Mouse (Mus musculus): ENCODE measurements around the gene Tmem219.
"Not testable (repeated sequence)": the region's sequence is repeated elsewhere in the genome, so short reads cannot be mapped to it uniquely, and the experiment has no call there.

The Tmem219 gene

DNA sequence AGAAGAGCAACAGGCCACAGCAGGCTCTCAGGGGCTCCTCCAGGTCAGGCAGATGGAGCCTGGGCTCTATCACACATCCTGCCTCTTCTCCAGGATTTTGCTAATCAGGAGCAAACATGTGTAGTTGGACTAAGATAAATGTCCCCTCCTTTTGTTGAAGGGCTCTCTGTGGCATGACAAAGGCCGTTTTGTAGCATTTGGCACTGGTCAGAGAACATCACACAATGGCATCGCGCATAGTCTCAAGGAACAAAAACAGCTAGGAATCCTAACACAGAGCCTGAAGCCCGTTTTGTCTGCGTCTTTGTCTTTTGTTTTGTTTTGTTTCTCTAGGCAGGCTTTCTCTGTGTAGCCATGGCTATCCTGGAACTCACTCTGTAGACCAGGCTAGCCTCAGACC lies 1.3 kb upstream of the Tmem219 start:
- no peak for DNase-seq (ENCODE audit: low read depth, low spot score)

- no peak for DNase-seq (ENCODE audit: low read depth, low spot score)
These were observed 1.2 kb downstream of the Tmem219 start for GRCm38 (mm10) chr7:126921563-126921962.

DNA sequence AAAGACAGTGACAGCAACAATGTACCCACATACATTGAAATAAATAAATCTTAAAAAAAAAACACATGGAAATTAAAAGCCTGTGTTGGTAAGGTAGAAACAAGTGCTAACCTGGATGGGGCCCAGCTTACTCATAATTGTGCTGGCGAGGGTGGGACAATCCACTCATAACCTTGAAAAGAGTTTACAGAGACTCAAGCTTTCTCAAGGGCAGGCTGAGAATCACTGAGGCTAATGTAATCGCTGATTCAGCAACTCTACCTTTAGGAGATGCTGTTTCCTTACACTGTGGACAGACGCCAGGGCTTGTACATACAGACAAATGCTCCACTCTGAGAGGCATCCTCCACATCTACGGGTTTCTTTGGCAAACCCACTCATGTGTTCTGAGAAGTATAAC lies 2.7 kb downstream of the Tmem219 start:
- no peak for DNase-seq (ENCODE audit: low read depth, low spot score)

- DNase-seq (ENCODE audit: low read depth, low spot score) = not testable (repeated sequence)
These were observed 4.4 kb downstream of the Tmem219 start for GRCm38 (mm10) chr7:126918356-126918755.

DNA sequence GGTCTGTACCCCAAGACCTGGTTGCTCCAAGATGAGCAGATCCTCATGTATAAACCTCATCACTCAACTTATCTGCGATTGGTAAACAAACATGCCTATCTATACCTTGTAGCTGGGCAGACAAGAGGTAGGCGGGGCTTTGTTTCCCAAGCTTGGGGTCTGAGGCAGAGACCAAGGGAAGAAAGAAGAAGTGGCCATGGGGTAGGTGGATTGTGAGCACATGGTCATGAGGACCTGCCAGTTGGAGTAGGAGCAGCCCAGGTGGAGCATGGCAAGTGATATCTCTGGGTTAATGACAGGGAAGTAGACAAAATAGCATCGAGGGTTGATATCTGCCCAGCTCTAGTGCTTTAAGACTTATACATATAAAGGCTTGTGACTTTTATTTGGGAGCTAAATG lies 7.9 kb downstream of the Tmem219 start:
- DNase-seq (ENCODE audit: low read depth, low spot score) = no peak

DNA sequence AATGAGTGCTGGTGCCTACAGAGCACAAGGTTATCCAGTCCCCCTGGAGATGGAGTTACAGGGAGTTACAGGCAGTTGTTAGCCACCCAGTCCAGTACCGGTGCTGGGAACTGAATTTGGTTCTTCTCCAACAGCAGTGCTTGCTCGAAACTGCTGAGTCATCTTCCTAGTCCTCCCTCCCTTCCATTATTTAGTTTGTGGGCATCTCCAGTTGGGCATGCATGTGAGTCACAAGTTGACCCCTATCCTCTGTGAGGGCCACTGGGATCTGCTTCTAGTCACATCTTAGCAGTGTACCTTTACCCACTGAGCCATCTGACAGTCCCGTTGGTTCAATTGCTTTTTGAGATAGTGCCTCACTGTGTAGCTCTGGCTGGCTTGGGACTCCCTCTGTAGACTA lies 17.1 kb downstream of the Tmem219 start:
- no peak for DNase-seq (ENCODE audit: low read depth, low spot score)

DNA sequence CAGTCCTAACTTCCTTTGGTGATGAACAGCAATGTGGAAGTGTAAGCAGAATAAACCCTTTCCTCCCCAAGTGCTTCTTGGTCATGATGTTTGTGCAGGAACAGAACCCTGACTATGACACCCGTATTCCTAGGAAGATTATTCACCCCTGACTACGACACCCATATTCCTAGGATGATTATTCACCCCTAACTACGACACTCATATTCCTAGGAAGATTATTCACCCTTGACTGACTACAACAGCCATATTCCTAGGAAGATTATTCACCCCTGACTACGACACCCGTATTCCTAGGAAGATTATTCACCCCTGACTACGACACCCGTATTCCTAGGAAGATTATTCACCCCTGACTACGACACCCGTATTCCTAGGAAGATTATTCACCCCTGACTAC lies 22.9 kb downstream of the Tmem219 start:
- not testable (repeated sequence) for DNase-seq (ENCODE audit: low read depth, low spot score)

DNA sequence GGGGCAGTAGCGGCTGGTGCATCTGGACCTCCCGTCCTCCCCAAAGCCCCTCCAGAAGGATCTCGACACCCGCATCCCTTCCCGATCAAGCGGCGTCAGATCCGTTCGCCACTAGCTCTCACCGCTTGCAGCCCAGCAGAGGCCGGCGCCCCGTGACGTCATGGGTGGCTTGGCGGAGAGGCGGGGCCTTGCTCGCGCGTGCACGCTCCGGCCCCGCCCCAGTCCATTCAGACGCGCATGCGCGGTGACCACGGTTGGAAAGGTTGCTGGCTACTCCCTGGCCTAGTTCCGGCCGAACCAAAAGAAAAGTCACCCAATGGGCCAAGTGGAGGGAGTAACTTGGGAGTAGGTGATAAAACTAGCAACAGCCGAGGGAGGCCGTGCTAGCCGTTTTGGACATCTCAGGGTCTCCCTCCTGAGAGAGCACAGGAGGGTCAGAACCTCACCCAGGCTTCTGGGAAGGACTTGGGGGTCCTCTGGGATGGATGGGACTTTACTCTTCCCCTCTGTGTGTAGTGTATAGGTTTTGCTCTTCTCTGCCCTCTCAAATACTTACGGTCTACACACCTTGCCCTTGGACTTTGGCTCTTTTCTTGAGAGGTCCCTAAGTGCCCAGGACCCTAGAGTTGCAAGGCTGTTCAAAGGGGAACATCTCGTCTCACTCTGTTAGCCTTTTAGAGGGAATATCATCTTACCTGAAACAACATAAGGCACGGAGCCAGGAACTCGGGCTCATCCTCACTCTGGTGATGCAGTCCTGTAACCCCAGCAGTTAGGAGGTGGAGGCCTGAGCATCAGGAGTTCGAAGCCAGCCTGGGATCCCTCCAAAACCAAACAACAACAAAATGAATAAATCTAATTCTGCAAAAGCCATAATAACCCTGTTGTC lies 24.4 kb downstream of the Tmem219 start:
- DNase-seq (ENCODE audit: low read depth, low spot score) = peak; percentile 94

DNA sequence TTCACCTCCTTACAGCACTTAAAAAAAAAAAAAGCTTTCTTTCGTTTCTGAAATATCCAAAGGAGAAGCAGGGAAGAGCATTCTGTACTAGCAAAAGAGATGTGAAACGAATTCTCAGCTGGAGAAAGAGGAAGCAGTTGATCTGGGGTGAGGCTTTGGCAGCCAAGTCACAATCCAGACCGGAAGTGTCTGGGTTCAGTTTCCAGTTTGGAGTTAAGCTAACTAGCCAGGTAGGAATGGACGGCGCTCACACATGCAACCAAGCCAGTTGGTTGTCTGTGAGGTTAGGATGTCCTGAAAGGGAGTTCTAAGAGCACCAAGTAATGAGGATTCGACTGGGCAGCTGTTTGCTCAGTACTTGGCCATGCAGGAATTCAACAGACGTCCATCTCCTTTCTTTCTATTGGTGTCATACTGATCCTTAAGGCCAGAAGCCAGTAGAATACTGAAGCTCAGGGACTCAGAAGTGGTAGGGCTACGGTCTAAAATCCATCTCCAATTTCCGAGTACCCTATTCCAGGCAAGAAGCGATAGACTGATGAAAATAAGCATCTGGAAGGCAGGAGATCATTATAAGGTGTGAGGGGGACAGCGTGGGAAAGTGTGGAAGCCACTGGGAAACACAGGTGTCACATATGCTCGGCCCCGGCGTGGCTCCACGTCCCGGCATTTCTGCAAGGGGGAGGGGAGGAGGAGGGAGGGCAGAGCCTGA lies 25.2 kb downstream of the Tmem219 start:
- DNase-seq (ENCODE audit: low read depth, low spot score) = peak; percentile 77

DNA sequence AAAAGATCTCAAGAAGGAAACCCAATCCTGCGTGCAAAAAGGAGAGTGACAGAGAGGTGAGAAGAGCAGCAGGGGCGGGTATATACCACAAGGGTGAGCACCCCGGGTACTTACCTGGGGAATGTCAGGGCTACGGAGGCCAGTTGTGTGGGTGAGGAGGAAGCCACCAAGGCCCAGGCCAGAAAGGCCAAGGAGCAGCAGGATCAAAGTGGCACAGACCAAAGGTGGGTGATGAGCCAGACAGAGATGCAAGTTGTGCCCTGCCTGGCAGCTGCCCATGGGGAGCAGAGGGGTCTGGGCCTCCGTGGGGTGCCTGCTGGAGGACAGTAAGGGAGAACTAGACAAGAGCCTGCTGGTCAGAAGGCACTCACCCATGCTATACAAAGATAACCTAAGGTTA lies 25.8 kb downstream of the Tmem219 start:
- no peak for DNase-seq (ENCODE audit: low read depth, low spot score)

DNA sequence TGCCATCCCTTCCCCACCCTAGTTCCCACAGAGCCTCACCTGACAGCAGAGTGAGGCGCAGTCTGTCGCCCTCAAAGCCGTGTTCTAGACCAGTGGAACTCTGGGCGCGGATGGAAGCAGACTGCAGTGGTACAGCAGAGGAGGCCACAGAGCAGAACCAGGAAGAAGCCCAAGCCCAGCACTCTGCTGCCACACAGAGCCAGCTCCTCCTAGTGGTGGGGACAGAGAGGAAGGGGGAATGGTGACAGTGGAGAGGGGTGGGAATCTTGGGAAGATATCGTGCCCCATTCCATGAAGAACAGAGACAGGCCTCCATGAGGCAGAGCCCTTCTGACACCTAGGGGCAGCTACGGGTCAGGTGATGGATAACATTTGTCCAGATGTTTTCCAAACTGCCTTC lies 33.9 kb downstream of the Tmem219 start:
- DNase-seq (ENCODE audit: low read depth, low spot score) = peak; percentile 72

GRCm38 (mm10) chr7:126887281-126887680 lies 35.4 kb downstream of the Tmem219 start:
- peak; percentile 90 for DNase-seq (ENCODE audit: low read depth, low spot score)

GRCm38 (mm10) chr7:126884286-126885164 lies 38.2 kb downstream of the Tmem219 start, which contains the start of gene Taok2:
Gene Taok2 (minus strand): TSS chr7:126884703.
- DNase-seq (ENCODE audit: low read depth, low spot score) = peak; percentile 98

DNA sequence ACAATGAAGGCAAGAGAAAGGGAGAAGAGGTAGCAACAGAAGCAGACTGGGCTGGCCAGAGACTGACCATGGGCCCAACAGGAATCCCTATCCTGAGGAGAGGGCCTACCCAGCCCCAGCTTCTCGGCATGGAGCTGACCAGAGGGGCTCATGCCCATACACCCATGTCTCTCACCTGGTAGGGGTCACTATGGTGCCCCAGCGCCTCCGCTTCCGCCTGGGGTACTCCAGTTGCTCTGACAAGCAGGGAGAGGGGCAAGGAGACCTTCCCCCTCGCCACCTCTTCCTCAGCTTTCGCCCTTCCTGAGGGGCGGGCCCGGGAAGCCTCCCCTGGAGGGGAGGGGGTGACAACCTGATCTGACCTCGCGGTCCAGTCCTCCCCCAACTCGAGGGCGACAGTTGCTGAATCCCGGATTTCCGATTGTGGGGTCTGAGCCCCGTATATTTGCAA lies 39.0 kb downstream of the Tmem219 start:
- DNase-seq (ENCODE audit: low read depth, low spot score) = peak; percentile 51

DNA sequence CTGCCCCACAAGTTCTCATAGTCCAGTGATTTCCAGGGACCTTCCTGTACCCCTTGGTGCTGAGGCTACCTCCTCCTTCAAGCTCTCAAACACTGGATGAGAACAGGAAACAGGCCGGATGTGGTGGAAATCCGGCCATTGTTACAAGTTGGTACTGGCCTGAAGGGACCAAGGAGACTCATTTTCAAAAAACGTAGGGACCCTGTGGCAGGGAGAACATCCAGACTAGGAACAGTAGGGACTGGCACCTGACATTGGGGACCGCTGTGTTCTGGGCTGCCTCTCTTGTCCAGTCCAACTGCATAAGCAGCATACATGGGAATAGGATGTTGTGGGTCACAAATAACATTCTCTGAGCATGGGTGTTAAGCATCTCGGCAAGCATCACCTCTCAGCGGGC lies 41.7 kb downstream of the Tmem219 start:
- no peak for DNase-seq (ENCODE audit: low read depth, low spot score)

GRCm38 (mm10) chr7:126877239-126877638 lies 45.5 kb downstream of the Tmem219 start:
- no peak for DNase-seq (ENCODE audit: low read depth, low spot score)

GRCm38 (mm10) chr7:126870520-126870891 lies 52.2 kb downstream of the Tmem219 start:
- no peak for DNase-seq (ENCODE audit: low read depth, low spot score)

- no peak for DNase-seq (ENCODE audit: low read depth, low spot score)
These were observed 52.8 kb downstream of the Tmem219 start for GRCm38 (mm10) chr7:126869780-126870519.

GRCm38 (mm10) chr7:126868003-126868402 lies 54.7 kb downstream of the Tmem219 start:
- DNase-seq (ENCODE audit: low read depth, low spot score) = no peak

DNA sequence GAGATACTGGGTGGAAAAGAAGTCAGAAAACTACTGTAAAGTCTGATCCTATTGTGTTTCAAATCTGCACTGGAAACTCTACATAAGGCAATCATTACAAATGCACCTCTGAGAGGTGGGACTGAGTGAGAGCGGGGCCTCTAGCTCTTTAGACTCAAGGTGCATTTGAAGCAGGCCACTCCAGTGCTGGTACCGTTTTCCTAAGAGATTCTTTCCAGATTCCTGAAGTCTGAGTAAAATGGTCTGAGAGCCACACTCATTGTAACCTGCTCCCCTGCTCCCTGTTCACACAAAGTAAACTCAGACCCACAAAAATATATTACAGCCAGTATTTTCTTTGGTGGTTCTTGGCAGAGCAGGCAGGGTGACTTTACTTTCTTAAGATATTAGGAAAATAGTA lies 55.2 kb downstream of the Tmem219 start:
- no peak for DNase-seq (ENCODE audit: low read depth, low spot score)

GRCm38 (mm10) chr7:126863791-126864190 lies 58.9 kb downstream of the Tmem219 start:
- no peak for DNase-seq (ENCODE audit: low read depth, low spot score)

All from A20 (cell line).